Mouse (Mus musculus) bone marrow, adult 2 months (tissue): Measurements from ENCODE around the gene Plcb1. TPM values are rescaled to one million over a fixed set of nuclear protein-coding genes. Genes with fewer than 3 reads are reported as not detected.

Source experiments
- H3K27ac ChIP-seq: fragments of 200-500 bp; 2 replicates; pipeline ENCODE4 v1.5.1; 2012; ENCODE audit warnings: low read depth, mild to moderate bottlenecking, control low read depth, inconsistent platforms, low read length; ENCODE audit not compliant: control insufficient read depth, poor library complexity, insufficient read depth
- H3K4me1 ChIP-seq: fragments of 200-500 bp; 2 replicates; pipeline ENCODE4 v1.6.1; 2011; ENCODE audit warnings: low read length; ENCODE audit not compliant: control insufficient read depth, insufficient read depth
- H3K4me3 ChIP-seq: fragments of 200-500 bp; replicated peaks from 2 replicates; pipeline ENCODE3; 2011; ENCODE audit warnings: mild to moderate bottlenecking, low read depth, low read length, control low read depth; ENCODE audit not compliant: control insufficient read depth
- CTCF ChIP-seq: fragments of 200-500 bp; IDR thresholded peaks from 2 replicates; pipeline ENCODE4 v1.5.1; 2011; ENCODE audit warnings: low read length, control low read depth; ENCODE audit not compliant: control insufficient read depth, insufficient read depth
- POLR2A ChIP-seq: fragments of 200-500 bp; IDR thresholded peaks from 2 replicates; pipeline ENCODE4 v1.6.1; 2011; ENCODE audit warnings: low read depth, mild to moderate bottlenecking, control low read depth, low read length, borderline replicate concordance; ENCODE audit not compliant: control insufficient read depth
- WGBS: fragments of 180-500 bp; shearing (Covaris S2); methylation state at CpG from one replicate; pipeline ENCODE4 v1.1.7; 2018; 5-methylcytosine and 5-hydroxymethylcytosine counted together
- polyA plus RNA-seq: library from polyadenylated mRNA; stranded (reverse); fragments of >200 nt; gene quantifications from 2 replicates; pipeline ENCODE4 v1.2.4, GENCODE M21; 2011; ENCODE audit warnings: low replicate concordance; ENCODE audit not compliant: missing spikeins, insufficient read depth, insufficient read length

The Plcb1 gene
- polyA plus RNA-seq, 1 experiment: 5.6 TPM

DNA sequence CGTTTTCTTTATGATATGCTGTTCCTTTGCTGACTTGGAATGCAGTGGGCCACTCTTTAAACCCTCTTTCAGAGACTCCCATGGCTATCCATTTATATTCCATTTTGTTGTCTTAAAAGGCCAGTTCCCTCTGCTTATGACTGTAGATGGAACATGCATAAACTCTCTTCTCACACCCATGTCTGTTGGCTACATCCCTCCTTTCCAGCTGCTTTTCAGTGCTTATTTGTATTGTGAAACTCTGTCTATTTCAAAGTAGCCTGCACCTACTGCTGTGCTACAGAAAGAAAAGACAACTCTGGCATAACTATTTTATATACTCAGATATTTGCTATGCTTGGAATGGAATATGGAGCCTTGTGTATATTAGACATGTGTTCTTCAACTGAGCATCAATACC is 532.3 kb downstream of the Plcb1 start:
- TF ChIP-seq POLR2A (no peak), CTCF (no peak)
- WGBS: 88% methylated on average over 1 of the region's 1 CpGs

GRCm38 (mm10) chr2:135323276-135323954 is 537.5 kb downstream of the Plcb1 start:
- TF ChIP-seq POLR2A (no peak), CTCF (no peak)
- no peak overlapping the region for H3K4me3 ChIP-seq
- 82% methylated on average over 7 of the region's 7 CpGs for WGBS
- H3K27ac ChIP-seq: no peak overlapping the region
- no peaks in the 10 kb centered on the region for H3K4me1 ChIP-seq

More for the DNA sequence above, 532.3 kb downstream of the Plcb1 start:
- no peak overlapping the region for H3K27ac ChIP-seq
- H3K4me1 ChIP-seq: no peaks in the 10 kb centered on the region
- H3K4me3 ChIP-seq: no peak overlapping the region

- 66% methylated on average over 4 of the region's 4 CpGs for WGBS
- TF ChIP-seq POLR2A (no peak), CTCF (peak; percentile 50; the same call in 1 of the 2 replicates)
- Histone ChIP-seq H3K4me3 (no peak overlapping the region), H3K4me1 (no peaks in the 10 kb centered on the region), H3K27ac (no peak overlapping the region)
Observed at GRCm38 (mm10) chr2:135323955-135324302, 538.1 kb downstream of the Plcb1 start.

DNA sequence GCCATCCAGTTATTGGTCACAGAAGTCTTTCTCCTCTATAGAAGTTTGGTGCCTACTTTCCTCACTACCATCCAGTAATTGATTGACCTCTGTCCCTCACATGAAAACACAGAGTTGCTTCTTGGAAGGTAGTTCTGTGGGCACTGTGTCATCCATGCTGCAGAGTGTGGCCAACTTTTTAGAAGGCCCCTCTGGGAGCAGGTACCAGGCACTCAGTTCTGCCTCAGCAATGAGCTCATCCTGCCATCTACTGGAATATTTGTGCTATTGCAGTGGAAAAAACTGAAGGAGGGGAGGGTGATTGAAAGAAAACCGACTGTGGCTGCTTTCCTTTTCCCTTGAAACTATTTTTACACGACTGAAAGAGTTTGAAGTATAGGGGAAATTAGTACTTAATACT is 542.9 kb downstream of the Plcb1 start:
- WGBS: 0% methylated on average over 2 of the region's 2 CpGs
- no peak for TF ChIP-seq POLR2A
- peak; percentile 43 for TF ChIP-seq CTCF
- no peak overlapping the region for H3K27ac ChIP-seq
- H3K4me3 ChIP-seq: no peak overlapping the region
- no peaks in the 10 kb centered on the region for H3K4me1 ChIP-seq

DNA sequence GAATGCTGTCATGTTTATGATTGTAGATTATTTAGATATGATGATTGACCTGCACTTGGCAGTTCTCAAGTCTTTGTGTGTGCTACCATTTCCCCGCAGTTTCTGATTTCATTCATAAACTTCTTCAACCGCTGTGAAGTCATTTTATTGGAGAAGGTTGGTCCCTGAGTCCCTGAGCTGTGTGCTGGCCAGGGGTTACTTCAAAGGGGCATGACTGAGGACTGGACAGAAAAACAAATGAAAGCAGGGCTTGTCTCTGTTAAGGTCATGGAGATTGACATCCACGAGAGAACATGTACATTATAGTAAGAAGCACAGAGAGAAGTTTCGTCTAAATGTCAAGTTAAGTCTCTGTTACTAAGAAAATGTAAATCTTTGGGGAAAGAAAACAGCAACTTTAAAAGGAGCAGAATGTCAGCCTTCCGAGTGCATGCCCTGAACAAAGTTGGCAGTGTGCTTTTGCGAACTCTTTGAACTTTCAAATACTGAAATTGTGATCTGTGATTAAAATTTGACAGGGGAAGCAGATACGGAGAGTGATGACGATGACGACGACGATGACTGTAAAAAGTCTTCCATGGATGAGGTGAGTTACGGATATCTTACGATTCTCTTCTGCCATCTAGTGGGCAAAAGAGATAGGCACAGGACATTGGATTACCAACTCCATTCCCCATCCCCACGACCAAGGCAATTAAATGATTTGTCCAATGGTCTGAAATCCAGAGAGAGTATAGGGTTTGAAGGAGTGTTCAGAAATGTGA is 544.1 kb downstream of the Plcb1 start:
- H3K4me1 ChIP-seq: no peaks in the 10 kb centered on the region
- 0 out of 2 replicates have a peak, but pooled peaks have one; percentile 9 for TF ChIP-seq CTCF
- TF ChIP-seq POLR2A: no peak
- no peak overlapping the region for H3K4me3 ChIP-seq
- no peak overlapping the region for H3K27ac ChIP-seq
- WGBS: 11% methylated on average over 14 of the region's 14 CpGs

- Histone ChIP-seq H3K4me3 (no peak overlapping the region), H3K27ac (no peak overlapping the region), H3K4me1 (no peaks in the 10 kb centered on the region)
- no peak for TF ChIP-seq POLR2A
- TF ChIP-seq CTCF: no peak
- WGBS: 87% methylated on average over 1 of the region's 1 CpGs
Observed at GRCm38 (mm10) chr2:135331868-135332267, 546.0 kb downstream of the Plcb1 start.

GRCm38 (mm10) chr2:135356311-135356710 is 570.4 kb downstream of the Plcb1 start:
- H3K4me1 ChIP-seq: no peaks in the 10 kb centered on the region
- no peak for TF ChIP-seq POLR2A
- TF ChIP-seq CTCF: no peak
- no peak overlapping the region for H3K4me3 ChIP-seq
- H3K27ac ChIP-seq: no peak overlapping the region
- WGBS: 23% methylated on average over 1 of the region's 1 CpGs

DNA sequence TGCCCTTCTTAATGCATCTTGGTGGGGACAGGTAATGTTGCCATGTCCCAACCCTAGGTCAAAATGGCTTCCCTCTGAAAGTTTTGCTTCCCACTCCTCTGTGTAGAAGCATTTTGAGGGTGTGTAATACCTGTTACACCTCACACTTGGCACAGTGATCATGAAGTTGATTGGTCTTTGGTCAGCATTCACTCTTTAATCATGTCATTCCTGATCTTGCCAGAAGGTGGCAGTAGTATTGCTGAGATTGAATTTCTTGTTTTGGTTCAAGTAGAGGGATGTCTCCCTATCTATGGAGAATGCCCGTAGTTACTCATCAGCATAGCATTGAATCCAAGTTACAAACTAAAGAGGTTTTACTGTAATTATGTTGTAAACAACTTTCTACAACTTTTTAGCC is 575.9 kb downstream of the Plcb1 start:
- TF ChIP-seq CTCF (peak; percentile 30; the same call in 1 of the 2 replicates), POLR2A (no peak)
- Histone ChIP-seq H3K4me1 (no peaks in the 10 kb centered on the region), H3K4me3 (no peak overlapping the region), H3K27ac (no peak overlapping the region)
- WGBS: 14% methylated on average over 1 of the region's 1 CpGs

- Histone ChIP-seq H3K4me3 (no peak overlapping the region), H3K27ac (no peak overlapping the region), H3K4me1 (no peaks in the 10 kb centered on the region)
- TF ChIP-seq CTCF: no peak
- no peak for TF ChIP-seq POLR2A
- WGBS: 24% methylated on average over 5 of the region's 5 CpGs
Observed at GRCm38 (mm10) chr2:135362948-135363347, 577.1 kb downstream of the Plcb1 start.
